Mouse (Mus musculus) heart, embryonic 11.5 days (tissue): ENCODE data around the gene Olfr286. TPM values are rescaled to one million over a fixed set of nuclear protein-coding genes. Genes with fewer than 3 reads are reported as not detected.

Source experiments
- ATAC-seq: fragments of 200-750 bp; cut with Nextera tagmentation; replicated peaks from 2 replicates; pipeline ENCODE4 v1.8.0; 2017; ENCODE audit warnings: moderate library complexity; ENCODE audit not compliant: insufficient number of reproducible peaks, low FRiP score, low TSS enrichment
- H3K27ac ChIP-seq: fragments of 300-500 bp; sonication (generic); 2 replicates; pipeline ENCODE4 v1.5.1; 2014; ENCODE audit warnings: mild to moderate bottlenecking, low read depth, low read length
- H3K27me3 ChIP-seq: fragments of 300-500 bp; sonication (generic); 2 replicates; pipeline ENCODE4 v1.6.1; 2014; ENCODE audit warnings: mild to moderate bottlenecking, low read length, mixed read lengths; ENCODE audit not compliant: control insufficient read depth, insufficient read depth
- H3K36me3 ChIP-seq: fragments of 300-500 bp; sonication (generic); 2 replicates; pipeline ENCODE4 v1.6.1; 2014; ENCODE audit warnings: mild to moderate bottlenecking, low read length, moderate library complexity, mixed read lengths; ENCODE audit not compliant: control insufficient read depth, insufficient read depth
- H3K4me1 ChIP-seq: fragments of 300-500 bp; sonication (generic); 2 replicates; pipeline ENCODE4 v1.6.1; 2014; ENCODE audit warnings: low read length; ENCODE audit not compliant: control insufficient read depth, insufficient read depth
- H3K4me2 ChIP-seq: fragments of 300-500 bp; sonication (generic); 2 replicates; pipeline ENCODE4 v1.6.1; 2014; ENCODE audit warnings: mild to moderate bottlenecking, moderate library complexity
- H3K4me3 ChIP-seq: fragments of 300-500 bp; sonication (generic); 2 replicates; pipeline ENCODE4 v1.5.1; 2014; ENCODE audit warnings: low read depth, low read length
- H3K9ac ChIP-seq: fragments of 300-500 bp; sonication (generic); 2 replicates; pipeline ENCODE4 v1.6.1; 2014; ENCODE audit warnings: mild to moderate bottlenecking, low read depth, low read length, moderate library complexity
- H3K9me3 ChIP-seq: fragments of 300-500 bp; sonication (generic); replicated peaks from 2 replicates; pipeline ENCODE4 v1.6.1; 2016; ENCODE audit warnings: low read length; ENCODE audit not compliant: control insufficient read depth
- WGBS: fragments of 180-500 bp; shearing (Covaris S2); extraction: QIAGEN DNeasy Blood & Tissue Kit; methylation state at CpG from one replicate; pipeline ENCODE4 v1.1.7; 2014; ENCODE audit not compliant: insufficient replicate concordance; 5-methylcytosine and 5-hydroxymethylcytosine counted together
- polyA plus RNA-seq: library from polyadenylated mRNA; unstranded; fragments of >200 nt; fragmentation: Nextera tagmentation; extraction: Ambion mirVana; gene quantifications from 2 replicates; pipeline ENCODE4 v1.2.1, GENCODE M21; 2014

Olfr286 gene
- polyA plus RNA-seq, 1 experiment from 2014 or later: not detected

GRCm38 (mm10) chr15:98214130-98214529 is 20.1 kb downstream of the Olfr286 start:
- Histone ChIP-seq H3K36me3 (no peaks in the 10 kb centered on the region), H3K4me2 (no peak overlapping the region), H3K4me3 (no peak overlapping the region), H3K9ac (no peak overlapping the region), H3K27me3 (no peaks in the 10 kb centered on the region), H3K27ac (no peak overlapping the region), H3K4me1 (no peaks in the 10 kb centered on the region), H3K9me3 (no peaks in the 10 kb centered on the region)
- no peak for ATAC-seq
- WGBS: 60% methylated on average over 5 of the region's 5 CpGs

- H3K4me3 ChIP-seq: no peak overlapping the region
- H3K9ac ChIP-seq: no peak overlapping the region
- no peaks in the 10 kb centered on the region for H3K27me3 ChIP-seq
- ATAC-seq: no peak
- H3K4me1 ChIP-seq: no peaks in the 10 kb centered on the region
- no peak overlapping the region for H3K27ac ChIP-seq
- WGBS: 67% methylated on average over 5 of the region's 5 CpGs
- H3K9me3 ChIP-seq: no peaks in the 10 kb centered on the region
- no peaks in the 10 kb centered on the region for H3K36me3 ChIP-seq
- no peak overlapping the region for H3K4me2 ChIP-seq
Measured at GRCm38 (mm10) chr15:98213336-98213870, 20.8 kb downstream of the Olfr286 start.

- 75% methylated on average over 7 of the region's 7 CpGs for WGBS
- H3K27me3 ChIP-seq: no peaks in the 10 kb centered on the region
- H3K4me1 ChIP-seq: no peaks in the 10 kb centered on the region
- H3K27ac ChIP-seq: no peak overlapping the region
- no peak for ATAC-seq
- no peaks in the 10 kb centered on the region for H3K9me3 ChIP-seq
- no peak overlapping the region for H3K9ac ChIP-seq
- no peak overlapping the region for H3K4me3 ChIP-seq
- H3K4me2 ChIP-seq: no peak overlapping the region
- no peaks in the 10 kb centered on the region for H3K36me3 ChIP-seq
Measured at GRCm38 (mm10) chr15:98209676-98210075, 24.6 kb downstream of the Olfr286 start.

- H3K9me3 ChIP-seq: no peaks in the 10 kb centered on the region
- no peaks in the 10 kb centered on the region for H3K36me3 ChIP-seq
- no peak within 1 kb of the TSS for H3K4me2 ChIP-seq
- H3K27me3 ChIP-seq: no peaks in the 10 kb centered on the region
- no peak within 1 kb of the TSS for H3K27ac ChIP-seq
- H3K9ac ChIP-seq: no peak within 1 kb of the TSS
- 57% methylated on average over 3 of the region's 3 CpGs for WGBS
- ATAC-seq: no peak
- no peaks in the 10 kb centered on the region for H3K4me1 ChIP-seq
- H3K4me3 ChIP-seq: no peak within 1 kb of the TSS
Measured at GRCm38 (mm10) chr15:98195442-98195841, 38.8 kb downstream of the Olfr286 start, which contains the start of gene Olfr288. Gene Olfr288 (minus strand): TSS chr15:98195542.

GRCm38 (mm10) chr15:98184456-98184855 is 49.8 kb downstream of the Olfr286 start:
- H3K27ac ChIP-seq: no peak overlapping the region
- H3K4me2 ChIP-seq: no peak overlapping the region
- no peaks in the 10 kb centered on the region for H3K9me3 ChIP-seq
- H3K36me3 ChIP-seq: no peaks in the 10 kb centered on the region
- ATAC-seq: no peak
- H3K4me1 ChIP-seq: peaks cover 6% of the 10 kb centered on the region; the same call in 1 of the 2 replicates
- H3K27me3 ChIP-seq: no peaks in the 10 kb centered on the region
- WGBS: 66% methylated on average over 4 of the region's 4 CpGs
- H3K4me3 ChIP-seq: no peak overlapping the region
- no peak overlapping the region for H3K9ac ChIP-seq

GRCm38 (mm10) chr15:98181856-98182570 is 52.2 kb downstream of the Olfr286 start:
- Histone ChIP-seq H3K4me2 (peak overlapping the region; percentile 69), H3K9ac (no peak overlapping the region), H3K9me3 (no peaks in the 10 kb centered on the region), H3K4me3 (no peak overlapping the region), H3K4me1 (peaks cover 6% of the 10 kb centered on the region; the same call in 1 of the 2 replicates), H3K27me3 (no peaks in the 10 kb centered on the region), H3K27ac (no peak overlapping the region), H3K36me3 (no peaks in the 10 kb centered on the region)
- 58% methylated on average over 12 of the region's 12 CpGs for WGBS
- ATAC-seq: no peak

- Histone ChIP-seq H3K27me3 (no peaks in the 10 kb centered on the region), H3K4me3 (peak overlapping the region; percentile 41), H3K4me1 (peaks cover 6% of the 10 kb centered on the region; the same call in 1 of the 2 replicates), H3K9me3 (no peaks in the 10 kb centered on the region), H3K9ac (peak overlapping the region; percentile 34; the same call in 1 of the 2 replicates), H3K4me2 (peak overlapping the region; percentile 69), H3K36me3 (no peaks in the 10 kb centered on the region), H3K27ac (peak overlapping the region; percentile 75)
- peak; percentile 95 for ATAC-seq
- WGBS: under 1% methylated on average over 30 of the region's 30 CpGs
Measured at GRCm38 (mm10) chr15:98181132-98181711, 53.0 kb downstream of the Olfr286 start.

- peak overlapping the region; percentile 34 for H3K9ac ChIP-seq
Measured at GRCm38 (mm10) chr15:98180567-98181131, 53.6 kb downstream of the Olfr286 start.

More at GRCm38 (mm10) chr15:98180567-98181131, 53.6 kb downstream of the Olfr286 start:
- 9% methylated on average over 26 of the region's 26 CpGs for WGBS
- peak overlapping the region; percentile 75 for H3K27ac ChIP-seq
- H3K27me3 ChIP-seq: no peaks in the 10 kb centered on the region
- ATAC-seq: no peak
- peak overlapping the region; percentile 69 for H3K4me2 ChIP-seq
- H3K36me3 ChIP-seq: no peaks in the 10 kb centered on the region
- no peaks in the 10 kb centered on the region for H3K9me3 ChIP-seq
- H3K4me3 ChIP-seq: peak overlapping the region; percentile 41
- peaks cover 6% of the 10 kb centered on the region; the same call in 1 of the 2 replicates for H3K4me1 ChIP-seq
